Mouse (Mus musculus) monocyte, adult 5-6 weeks (primary cell): ENCODE measurements at regions not wholly inside any gene's neighbourhood (a gene's known extent, or its start where the extent isn't known, plus 50 kb on each side); places are given as distances from the start of the nearest gene placed in this dataset.
"Not testable (repeated sequence)": the region's sequence is repeated elsewhere in the genome, so short reads cannot be mapped to it uniquely, and the experiment has no call there.

Experiments
- ATAC-seq: fragments of 153-309, 156-312 bp; replicated peaks from 2 replicates; pipeline ENCODE4 v1.8.0; 2017; ENCODE audit warnings: mild to moderate bottlenecking; ENCODE audit not compliant: low TSS enrichment, insufficient number of reproducible peaks, severe bottlenecking, poor library complexity, low FRiP score

DNA sequence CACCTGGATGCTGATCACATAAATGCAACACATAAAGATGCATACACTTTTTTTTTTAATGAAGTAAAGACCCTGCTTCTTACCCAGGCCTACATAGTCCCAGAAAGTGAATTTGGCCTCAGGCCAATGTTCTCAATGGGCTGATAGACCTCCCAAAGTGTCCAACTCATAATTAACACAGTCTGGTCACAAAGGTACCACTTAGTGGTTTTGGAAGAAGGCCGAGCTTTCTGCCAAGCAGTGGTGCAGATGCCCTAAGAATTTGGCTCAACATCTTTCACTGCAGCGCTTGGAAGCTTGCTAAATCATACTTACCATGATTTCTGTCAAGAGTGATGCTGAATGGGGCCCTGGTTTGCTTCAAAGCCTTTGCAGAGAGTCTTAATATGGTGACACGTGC lies 706.4 kb upstream of the Rag2 start:
- no peak for ATAC-seq

DNA sequence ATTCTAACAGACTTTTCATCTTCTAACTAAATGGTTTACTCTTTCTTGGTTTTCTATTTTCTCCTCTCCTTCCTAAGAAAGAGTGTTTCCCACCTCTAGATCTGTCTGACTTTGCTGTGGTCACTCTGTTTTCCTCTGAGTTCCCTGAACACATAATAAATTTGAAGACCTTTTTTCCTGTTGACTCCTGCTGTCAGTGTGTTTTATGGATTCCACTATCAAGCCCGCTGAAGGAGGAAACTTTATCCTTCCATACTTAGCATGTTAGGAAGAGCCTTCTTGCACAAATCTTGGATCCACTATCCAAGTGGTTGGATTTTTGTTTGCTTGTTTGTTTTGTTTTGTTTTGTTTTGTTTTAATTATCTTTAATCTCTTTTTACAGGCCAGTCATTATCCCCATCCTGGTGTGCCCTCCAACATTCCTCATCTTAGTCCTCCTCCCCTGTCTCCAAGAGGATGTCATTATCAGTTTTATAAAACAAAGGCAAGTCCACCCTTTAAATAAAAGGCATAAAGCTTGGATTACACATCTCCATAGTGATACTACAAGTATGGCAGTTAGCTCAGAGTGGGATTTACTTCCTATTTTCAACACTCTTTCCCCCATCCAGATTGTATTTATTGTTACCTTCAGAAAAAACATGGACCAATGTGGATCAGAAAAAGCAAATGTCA lies 704.8 kb upstream of the Rag2 start:
- no peak for ATAC-seq

DNA sequence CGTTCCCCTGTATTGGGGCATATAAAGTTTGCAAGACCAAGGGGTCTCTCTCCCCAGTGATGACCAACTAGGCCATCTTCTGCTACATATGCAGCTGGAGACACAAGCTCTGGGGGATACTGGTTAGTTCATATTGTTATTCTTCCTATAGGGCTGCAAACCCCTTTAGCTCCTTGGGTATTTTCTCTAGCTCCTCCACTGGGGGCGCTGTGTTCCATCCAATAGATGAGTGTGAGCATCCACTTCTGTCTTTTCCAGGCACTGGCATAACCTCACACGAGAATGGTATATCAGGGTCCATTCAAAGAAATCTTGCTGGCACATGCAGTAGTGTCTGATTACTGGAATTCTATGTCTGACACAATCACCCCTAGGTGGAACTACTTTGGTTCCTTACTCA lies 675.9 kb upstream of the Rag2 start:
- not testable (repeated sequence) for ATAC-seq

DNA sequence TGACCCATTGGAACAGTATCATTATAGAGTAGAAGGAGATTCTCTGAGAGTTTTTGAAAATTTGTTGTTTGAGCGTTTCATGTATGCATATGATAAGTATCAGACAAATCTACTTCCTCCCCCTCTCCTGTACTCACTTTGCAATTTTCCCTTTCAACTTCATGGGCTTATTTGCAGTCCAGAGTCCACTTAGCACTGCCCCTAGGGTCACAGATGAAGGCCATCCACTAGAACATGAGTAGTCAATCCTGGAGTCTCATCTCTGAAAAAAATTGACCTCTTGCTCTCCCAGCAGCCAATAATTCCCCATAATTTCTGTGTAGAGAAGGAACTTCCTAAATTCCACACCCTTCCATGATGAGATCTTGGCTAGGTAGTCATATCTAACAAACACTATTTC lies 665.1 kb upstream of the Rag2 start:
- ATAC-seq: no peak

DNA sequence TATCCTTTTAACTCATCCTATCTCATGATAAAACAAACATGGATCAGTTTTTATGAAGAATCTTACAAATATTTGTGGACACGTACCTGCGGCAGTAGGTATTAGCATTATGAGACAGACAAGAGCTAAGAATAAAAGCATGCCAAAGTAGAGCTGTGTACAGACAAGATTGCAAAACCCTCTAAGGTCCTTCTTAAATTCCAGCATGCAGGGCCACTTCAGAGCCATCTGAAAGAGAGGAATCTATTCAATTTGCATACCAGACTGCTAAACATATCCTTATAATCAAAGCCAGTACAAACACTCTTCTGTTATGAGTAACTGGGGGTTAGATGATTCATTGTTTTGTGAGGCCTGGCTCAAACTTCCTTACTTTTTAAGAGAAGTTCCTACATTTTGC lies 659.9 kb upstream of the Rag2 start:
- ATAC-seq: no peak

DNA sequence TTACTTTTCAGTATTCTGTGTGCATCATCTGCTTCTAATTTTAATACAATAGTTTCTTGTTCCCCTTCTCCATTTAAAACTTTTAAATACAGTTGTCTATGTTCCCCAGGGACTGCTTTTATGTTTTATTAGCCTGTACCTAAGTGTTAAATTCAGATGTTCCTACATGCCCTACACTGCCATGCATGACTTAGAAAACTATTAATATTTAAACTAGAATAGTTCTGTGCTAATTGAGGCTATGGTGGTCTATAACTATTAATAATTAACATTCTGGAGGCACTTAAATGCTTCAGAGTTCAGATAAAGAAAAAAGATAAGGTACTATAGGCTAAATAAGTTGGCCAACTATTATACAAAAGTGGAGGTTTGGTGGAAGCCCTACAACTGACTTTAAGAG lies 647.3 kb upstream of the Rag2 start:
- ATAC-seq: no peak

DNA sequence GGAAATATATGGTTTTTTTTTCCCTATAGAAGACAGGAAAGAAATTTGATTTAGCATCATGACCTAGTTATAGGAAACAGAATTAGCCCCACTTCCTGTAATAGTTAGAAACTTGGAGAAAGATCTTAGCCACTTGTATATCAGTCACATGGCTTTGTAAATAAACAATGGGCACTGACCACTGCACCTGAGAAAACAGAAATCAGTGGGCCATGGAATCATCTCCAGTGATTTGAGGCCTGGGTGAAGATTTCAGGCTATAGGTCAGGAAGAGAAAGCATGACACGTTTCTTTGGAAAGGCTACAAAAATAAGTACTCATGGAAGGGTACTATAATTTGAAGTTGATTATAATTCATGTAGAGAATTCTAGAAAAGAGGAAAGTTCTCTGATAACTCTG lies 642.2 kb upstream of the Rag2 start:
- no peak for ATAC-seq

DNA sequence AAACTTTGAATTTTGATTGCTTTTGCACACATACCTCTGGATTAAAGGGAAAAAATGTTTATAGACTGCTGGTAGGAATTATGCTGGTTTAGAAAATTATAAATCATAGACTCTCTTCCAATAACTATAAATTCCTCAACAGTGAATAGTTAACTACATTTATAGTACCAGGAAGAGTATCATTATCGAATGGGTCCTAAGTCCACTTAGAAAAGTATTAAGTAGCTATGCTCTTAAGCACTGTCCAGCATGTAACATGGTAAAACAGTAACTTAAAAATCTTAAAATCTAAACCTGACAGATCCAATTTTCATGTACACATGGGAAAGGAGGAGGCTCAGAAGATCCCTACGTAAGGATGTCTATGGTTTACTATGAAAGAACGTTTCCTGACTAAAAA lies 609.2 kb upstream of the Rag2 start:
- no peak for ATAC-seq

DNA sequence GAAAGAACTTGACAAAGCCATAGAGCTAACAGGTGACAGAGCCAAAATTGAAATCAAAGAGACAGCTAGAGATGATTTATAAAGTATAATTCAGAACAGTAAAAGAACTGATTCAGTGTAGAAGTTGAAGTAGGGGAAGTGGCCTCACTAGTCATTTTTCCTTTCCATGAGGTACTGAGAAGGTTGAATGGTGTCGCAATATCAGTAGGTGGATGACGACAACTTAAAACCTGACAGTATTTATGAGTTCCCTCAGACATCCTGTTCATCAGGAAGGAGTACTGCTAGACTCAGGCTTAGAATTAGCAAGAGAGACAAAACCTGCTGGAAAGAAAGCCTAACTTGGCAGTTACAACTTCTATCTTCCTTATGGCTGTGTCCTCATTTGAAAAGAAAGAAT lies 605.1 kb upstream of the Rag2 start:
- no peak for ATAC-seq

DNA sequence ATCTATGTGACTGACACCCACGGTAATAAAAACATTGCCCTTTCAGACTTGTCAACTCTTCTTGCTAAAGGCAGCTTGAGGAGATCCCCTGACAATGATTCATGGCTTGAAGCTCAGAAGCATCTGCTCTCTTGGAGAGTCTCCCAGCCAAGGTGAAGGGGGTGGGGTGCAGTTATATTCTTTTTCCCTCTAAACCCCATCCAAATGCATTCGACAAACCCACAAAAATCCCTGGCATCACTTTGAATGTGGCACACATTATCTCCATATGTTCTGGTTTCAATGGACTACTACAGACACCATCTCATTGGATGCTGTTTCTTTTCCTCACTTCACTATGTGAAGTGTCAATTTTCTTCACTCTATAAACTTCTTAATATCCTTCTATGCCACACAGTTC lies 603.0 kb upstream of the Rag2 start:
- ATAC-seq: no peak

DNA sequence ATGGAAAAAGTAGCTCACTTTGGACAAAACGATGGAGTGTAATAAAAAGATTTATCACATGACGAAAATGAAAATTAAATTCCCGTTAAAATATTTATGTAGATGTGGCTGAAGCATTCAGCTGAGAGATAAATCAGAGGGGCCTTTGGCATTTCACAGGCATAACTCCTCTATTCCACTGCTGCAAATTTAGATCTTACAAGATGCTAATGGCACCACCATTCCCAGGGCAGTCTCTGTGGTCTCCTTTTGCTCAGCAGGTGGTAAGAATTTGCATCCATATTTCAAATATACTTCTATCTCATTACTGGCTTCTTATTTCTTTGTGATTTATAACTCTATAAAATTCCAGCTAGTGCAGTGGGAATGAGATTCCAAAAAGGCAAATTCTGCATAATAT lies 581.5 kb upstream of the Rag2 start:
- ATAC-seq: no peak

DNA sequence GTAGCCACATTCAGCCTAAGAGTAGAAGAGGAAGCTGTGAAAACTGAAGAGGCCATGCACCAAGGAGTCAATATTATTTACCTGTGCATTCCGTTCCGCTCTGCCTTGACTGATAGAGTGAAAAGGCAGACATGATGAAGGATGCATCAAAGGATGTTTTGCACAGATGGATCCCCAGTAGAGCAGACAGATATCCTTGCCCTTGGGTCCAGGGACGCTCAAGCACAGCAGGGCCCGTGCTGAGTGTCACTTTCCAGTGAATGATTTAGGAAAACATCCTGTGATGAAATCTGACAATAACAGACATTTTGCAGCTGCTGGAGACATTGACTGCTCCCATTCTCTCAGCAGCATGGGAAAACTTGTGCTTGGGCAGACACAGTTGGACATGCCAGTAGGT lies 561.6 kb upstream of the Rag2 start:
- ATAC-seq: no peak

DNA sequence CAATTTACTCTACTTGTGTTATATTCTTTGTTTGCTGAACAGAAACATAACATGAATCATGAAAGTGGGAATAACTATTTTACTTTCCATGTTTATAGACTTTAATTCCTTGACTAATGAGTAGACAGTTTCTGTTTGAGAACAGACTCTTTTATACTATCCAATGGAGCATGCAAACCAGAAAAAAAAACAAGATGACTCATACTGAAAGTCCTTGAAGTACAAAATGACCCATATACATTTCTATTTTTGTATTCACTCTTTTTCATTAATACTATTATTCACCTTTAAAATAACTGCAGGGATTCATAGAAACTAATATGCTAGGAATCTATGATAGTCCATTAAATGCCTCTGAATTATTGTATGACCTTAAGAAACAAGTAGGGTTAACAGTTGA lies 549.5 kb upstream of the Rag2 start:
- no peak for ATAC-seq

DNA sequence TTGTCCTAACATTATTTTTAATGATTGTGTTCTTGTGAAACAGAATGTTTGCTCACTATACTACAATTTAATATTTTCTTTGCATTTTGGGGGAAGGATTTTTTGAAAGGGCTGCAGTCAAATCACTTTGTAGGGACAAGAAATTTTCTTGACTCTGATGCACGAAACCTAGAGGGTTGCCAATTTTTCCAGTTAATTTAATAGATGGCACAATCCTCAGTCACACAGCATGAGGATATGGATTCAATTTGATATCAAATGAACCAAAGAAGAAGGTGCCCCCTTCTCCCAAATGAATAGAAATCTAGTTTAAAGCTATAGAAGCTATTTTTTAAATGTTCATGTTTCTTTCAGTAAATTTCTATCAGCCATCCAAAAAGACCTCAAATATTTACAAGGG lies 544.3 kb upstream of the Rag2 start:
- ATAC-seq: no peak

DNA sequence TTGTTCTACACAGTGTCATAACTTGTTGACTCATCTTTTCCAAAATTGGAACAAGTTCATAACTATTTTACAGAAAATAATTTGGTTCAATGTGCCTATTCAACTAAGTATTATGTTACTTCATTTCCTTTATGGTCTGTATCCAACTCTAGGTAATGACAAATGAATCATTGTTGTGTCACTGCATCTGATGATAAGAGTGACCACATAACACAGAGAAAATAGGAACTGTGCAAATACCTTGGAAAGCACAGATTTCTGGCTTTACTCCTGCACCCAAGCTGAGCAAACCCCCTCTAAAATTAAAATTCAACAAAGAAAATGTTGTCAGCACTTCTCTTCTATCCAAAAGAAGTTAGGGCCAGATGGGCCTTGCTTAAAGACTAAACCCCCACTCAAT lies 540.7 kb upstream of the Rag2 start:
- ATAC-seq: no peak

DNA sequence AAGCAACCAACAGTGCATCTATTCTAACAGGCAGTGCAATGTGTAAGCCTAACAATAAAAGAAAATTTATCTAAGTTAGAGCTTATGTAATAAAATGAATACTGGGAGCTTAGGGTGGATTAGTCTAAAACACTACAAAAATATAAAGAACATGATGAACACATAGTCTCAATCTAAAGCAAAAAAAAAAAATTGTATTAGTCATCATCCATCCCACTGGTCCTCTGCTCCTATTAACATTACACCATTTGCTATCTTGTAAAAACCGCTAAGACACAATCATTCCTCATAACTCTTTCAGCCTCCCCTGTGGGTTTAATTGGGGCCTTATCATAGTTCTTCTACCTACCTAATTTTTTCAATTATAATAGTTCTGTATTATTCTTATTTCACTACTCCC lies 539.9 kb upstream of the Rag2 start:
- ATAC-seq: no peak

DNA sequence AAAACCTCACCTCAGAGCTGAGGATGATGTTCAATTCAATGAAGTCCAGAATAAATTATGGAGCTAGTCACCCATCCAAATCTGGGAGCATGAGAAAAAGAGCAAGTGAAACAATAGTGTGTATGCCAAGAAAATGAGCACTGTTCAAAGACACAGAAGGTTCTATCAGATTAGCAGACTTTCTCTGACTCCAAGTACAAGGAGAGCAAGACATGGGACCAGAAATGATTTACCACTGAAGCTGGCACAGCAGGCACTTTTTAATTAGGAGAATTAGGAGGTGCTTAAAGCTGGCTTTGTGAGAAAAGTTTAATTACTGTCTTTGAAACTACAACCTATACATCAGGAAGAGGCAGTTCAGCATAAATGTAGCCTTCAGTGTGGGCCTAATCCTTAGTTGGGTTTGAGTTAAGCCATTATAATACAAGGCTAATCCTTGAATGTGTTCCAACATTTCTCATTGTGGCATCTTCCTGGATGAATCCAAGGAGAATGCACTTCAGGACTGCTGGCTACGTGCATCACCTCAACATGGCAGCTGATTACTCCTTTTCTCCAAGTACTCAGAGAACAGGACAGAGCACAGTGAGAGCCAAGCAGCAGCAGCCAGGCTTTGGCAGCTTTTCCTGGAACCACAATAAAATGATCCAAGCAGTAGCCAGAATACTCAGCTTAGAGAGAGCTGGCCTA lies 517.2 kb upstream of the Rag2 start:
- ATAC-seq: no peak

DNA sequence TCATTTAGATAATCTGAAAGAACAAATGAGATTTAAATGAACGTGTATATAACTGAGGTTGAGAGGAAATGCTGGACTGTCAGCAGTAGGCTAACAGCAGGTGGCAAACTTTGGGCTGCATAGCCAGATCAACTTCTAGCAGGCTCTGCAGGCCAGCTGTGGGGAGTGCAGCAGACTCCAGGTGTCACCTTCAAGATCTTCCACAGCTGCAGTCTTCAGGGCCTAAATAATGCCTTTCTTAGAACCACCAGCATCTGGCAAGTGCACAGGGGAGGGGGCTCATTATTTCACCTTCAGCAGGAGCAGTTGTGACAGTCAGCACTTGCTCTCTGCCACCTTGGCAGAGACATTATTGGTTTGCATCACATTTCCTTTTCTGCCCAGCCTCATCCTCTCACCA lies 487.7 kb upstream of the Rag2 start:
- ATAC-seq: no peak

DNA sequence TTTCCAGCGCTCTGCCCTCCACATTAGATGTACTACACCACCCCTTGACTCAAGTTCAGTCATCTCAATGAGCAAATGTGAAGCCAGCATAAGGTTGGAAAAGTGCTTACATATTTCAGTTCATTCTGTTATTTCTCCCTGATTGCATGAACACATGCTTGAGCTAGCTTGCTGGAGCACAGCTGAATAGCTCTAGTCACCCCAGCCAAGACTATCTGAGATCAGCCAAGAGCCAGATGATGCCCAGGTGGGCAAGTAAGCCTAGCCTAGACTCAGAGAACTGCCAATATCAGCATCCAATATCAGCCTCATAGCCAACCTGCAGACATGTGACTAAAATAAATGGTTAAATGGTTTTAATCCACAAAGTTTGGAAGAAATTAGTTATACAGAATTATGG lies 484.6 kb upstream of the Rag2 start:
- ATAC-seq: no peak

DNA sequence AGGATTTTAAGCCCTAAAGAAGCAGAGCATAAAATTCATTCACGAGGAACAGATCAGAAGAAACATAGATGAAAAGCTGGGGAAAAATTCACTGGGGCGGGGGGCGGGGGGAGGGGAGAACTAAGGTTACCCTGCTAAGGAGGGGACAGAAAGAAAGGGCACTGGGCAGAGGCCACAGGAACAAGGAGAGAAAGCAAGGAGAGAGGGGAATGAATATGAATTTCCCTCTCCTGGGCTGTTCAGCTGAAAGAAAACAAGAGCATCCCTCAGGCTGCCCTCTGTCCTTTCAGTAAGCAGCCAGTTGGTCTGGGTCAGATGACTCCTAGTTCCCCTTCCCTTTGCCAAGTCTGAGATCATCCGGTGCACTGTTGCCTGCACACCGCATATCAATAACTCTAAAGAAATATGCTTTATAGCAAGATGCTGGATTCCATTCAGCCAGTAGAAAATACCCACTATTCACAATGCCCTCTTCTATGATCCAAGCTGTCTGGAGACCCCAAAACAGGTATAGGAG lies 467.7 kb upstream of the Rag2 start:
- no peak for ATAC-seq

DNA sequence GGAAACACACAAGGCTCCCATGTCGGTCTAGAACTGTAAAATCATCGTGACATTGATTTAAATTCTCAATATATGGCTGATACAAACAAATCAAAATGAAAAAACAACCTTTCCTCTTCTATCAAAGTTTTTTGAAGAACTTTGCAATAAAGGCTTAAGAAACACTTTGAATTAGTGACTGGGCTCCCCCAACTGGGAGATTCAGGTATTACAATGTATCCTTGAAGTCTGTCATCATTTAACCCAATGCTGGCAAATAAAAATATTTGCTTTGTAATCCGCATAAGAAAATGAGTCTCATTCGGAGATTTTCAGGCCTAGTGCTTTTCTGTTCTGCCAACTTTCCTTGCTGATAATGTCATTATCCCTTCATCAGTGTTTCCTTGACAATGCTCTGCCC lies 465.2 kb upstream of the Rag2 start:
- ATAC-seq: no peak
